Mouse (Mus musculus) embryo, embryonic 10.5 days (tissue): ENCODE data around the gene Ttc25.
"Not testable (repeated sequence)": the region's sequence is repeated elsewhere in the genome, so short reads cannot be mapped to it uniquely, and the experiment has no call there.

Experiments
- DNase-seq: peaks from one replicate; pipeline ENCODE4 v3.0.0-alpha.2; 2015; ENCODE audit warnings: low spot score

Gene Ttc25

GRCm38 (mm10) chr11:100528375-100529165 lies 16.8 kb upstream of the Ttc25 start:
- DNase-seq = no peak

GRCm38 (mm10) chr11:100533871-100534270 lies 11.5 kb upstream of the Ttc25 start:
- no peak for DNase-seq

GRCm38 (mm10) chr11:100534411-100534810 lies 11.0 kb upstream of the Ttc25 start:
- DNase-seq = not testable (repeated sequence)

- DNase-seq = not testable (repeated sequence)
Measured at GRCm38 (mm10) chr11:100534821-100535220, 10.6 kb upstream of the Ttc25 start.

- DNase-seq = no peak
Measured at GRCm38 (mm10) chr11:100535996-100536395, 9.4 kb upstream of the Ttc25 start.

- DNase-seq = no peak
Measured at GRCm38 (mm10) chr11:100536466-100536865, 8.9 kb upstream of the Ttc25 start.

GRCm38 (mm10) chr11:100540966-100541365 lies 4.4 kb upstream of the Ttc25 start:
- no peak for DNase-seq

- DNase-seq = no peak
Measured at GRCm38 (mm10) chr11:100541577-100541976, 3.8 kb upstream of the Ttc25 start.

GRCm38 (mm10) chr11:100545746-100546085 lies 309 bp downstream of the Ttc25 start:
- no peak for DNase-seq

- no peak for DNase-seq
Measured at GRCm38 (mm10) chr11:100546955-100547354, 1.5 kb downstream of the Ttc25 start.

- no peak for DNase-seq
Measured at GRCm38 (mm10) chr11:100548141-100548540, 2.7 kb downstream of the Ttc25 start.

- DNase-seq = no peak
Measured at GRCm38 (mm10) chr11:100549466-100549865, 4.1 kb downstream of the Ttc25 start.

GRCm38 (mm10) chr11:100550101-100550500 lies 4.7 kb downstream of the Ttc25 start:
- DNase-seq = no peak

GRCm38 (mm10) chr11:100552842-100553241 lies 7.4 kb downstream of the Ttc25 start:
- no peak for DNase-seq

GRCm38 (mm10) chr11:100555583-100555982 lies 10.2 kb downstream of the Ttc25 start:
- DNase-seq = peak; percentile 81

GRCm38 (mm10) chr11:100557563-100557962 lies 12.2 kb downstream of the Ttc25 start:
- no peak for DNase-seq

GRCm38 (mm10) chr11:100559476-100559875 lies 14.1 kb downstream of the Ttc25 start:
- peak; percentile 14 for DNase-seq

- no peak for DNase-seq
Measured at GRCm38 (mm10) chr11:100561748-100562147, 16.3 kb downstream of the Ttc25 start.

GRCm38 (mm10) chr11:100564297-100564696 lies 18.9 kb downstream of the Ttc25 start:
- no peak for DNase-seq

GRCm38 (mm10) chr11:100564703-100565102 lies 19.3 kb downstream of the Ttc25 start:
- DNase-seq = no peak

GRCm38 (mm10) chr11:100567229-100567628 lies 21.8 kb downstream of the Ttc25 start:
- DNase-seq = no peak

- no peak for DNase-seq
Measured at GRCm38 (mm10) chr11:100567815-100568245, 22.4 kb downstream of the Ttc25 start.

GRCm38 (mm10) chr11:100568692-100569091 lies 23.3 kb downstream of the Ttc25 start:
- no peak for DNase-seq

- no peak for DNase-seq
Measured at GRCm38 (mm10) chr11:100569789-100570188, 24.4 kb downstream of the Ttc25 start.
